Mouse (Mus musculus) inflammation-experienced regulatory T-cells, adult 16 weeks (primary cell): ENCODE measurements around the gene Ccdc106. TPM values are rescaled to one million over a fixed set of nuclear protein-coding genes. Genes with fewer than 3 reads are reported as not detected.

ENCODE experiments used
- polyA plus RNA-seq: library from polyadenylated mRNA; unstranded; fragments of 100-300 nt; shearing (Covaris generic); gene quantifications from one replicate; pipeline ENCODE4 v1.2.1, GENCODE M21; 2017

The Ccdc106 gene
- polyA plus RNA-seq = not detected

GRCm38 (mm10) chr7:5020000-5020681 is at the start of gene Ccdc106, which contains the start of gene Zfp865:
Ccdc106 (plus strand) TSS chr7:5020553.
Zfp865 (plus strand) TSS chr7:5020376.

DNA sequence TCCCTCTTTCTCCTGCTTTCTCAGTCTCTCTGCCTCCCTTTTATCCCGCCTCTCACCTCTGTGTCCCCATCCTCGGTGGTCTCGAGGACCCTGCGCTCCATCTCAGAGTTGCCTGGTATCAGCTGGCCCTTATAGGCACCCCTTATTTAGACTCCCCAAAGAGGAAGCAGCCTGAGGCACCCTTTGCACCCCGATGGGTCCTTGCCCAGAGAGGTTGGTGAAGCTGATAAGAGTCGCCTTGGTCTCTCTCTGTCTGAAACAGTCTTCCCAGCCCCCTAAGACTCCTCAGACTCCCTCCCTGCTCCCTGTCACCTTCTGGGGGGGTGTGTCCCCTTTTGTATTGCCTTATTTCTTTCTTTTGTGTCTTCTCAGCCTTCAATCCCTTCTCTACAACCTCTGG is 49.3 kb upstream of the Ccdc106 start, which contains the start of gene Sbk3:
Gene Sbk3 (minus strand): TSS at position 101 of the 400 bp plus-strand sequence.

GRCm38 (mm10) chr7:4996003-4996895 is 24.1 kb upstream of the Ccdc106 start, which contains the start of gene Zfp579:
Zfp579 (minus strand) TSS chr7:4996158.

DNA sequence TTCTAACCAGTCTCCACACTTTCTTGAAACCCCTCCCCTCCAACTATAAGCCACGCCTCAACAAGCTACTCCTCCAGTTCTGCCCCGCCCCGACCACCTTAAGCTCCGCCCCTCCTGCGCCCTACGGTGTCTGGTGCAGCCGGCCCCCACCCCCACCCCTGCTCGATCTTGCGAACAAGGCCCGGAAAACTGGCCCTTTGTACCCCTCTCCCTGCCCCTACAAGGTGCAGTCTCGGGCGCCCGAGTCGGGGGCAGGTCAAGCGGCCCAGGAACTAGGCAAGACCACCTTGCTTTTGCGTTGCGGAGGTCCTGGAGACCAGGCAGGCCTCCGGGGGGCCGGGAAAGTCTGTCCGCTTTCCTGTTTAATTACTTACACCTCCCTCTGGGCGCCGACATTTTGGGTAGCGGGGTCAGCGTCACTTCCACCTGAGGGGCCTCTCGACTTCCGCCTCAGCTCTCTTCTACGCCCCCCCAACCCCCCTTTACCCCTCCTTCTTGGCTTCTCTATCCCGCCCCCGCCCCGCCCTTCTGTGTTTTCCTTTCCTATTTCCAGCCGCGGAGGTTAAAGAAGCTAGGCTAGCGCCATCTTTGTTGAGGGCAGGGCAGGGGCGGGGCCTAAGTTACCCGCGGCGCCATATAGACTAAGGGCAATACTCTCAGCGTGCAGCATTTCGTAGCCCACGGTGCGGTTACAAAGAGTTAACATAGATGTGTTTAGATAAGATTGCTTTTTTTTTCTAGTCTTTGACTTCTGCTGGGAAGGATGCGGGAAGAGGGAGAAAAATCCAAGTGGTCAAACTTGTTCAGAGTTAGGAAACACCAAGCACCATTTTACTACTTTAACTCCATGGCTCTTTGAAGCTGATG is 5.9 kb upstream of the Ccdc106 start, which contains the start of the genes Zfp524 and Fiz1:
Gene Zfp524 (plus strand): TSS at position 165 of the 867 bp plus-strand sequence.
Gene Fiz1 (minus strand): TSS at position 447 of the 867 bp plus-strand sequence.

DNA sequence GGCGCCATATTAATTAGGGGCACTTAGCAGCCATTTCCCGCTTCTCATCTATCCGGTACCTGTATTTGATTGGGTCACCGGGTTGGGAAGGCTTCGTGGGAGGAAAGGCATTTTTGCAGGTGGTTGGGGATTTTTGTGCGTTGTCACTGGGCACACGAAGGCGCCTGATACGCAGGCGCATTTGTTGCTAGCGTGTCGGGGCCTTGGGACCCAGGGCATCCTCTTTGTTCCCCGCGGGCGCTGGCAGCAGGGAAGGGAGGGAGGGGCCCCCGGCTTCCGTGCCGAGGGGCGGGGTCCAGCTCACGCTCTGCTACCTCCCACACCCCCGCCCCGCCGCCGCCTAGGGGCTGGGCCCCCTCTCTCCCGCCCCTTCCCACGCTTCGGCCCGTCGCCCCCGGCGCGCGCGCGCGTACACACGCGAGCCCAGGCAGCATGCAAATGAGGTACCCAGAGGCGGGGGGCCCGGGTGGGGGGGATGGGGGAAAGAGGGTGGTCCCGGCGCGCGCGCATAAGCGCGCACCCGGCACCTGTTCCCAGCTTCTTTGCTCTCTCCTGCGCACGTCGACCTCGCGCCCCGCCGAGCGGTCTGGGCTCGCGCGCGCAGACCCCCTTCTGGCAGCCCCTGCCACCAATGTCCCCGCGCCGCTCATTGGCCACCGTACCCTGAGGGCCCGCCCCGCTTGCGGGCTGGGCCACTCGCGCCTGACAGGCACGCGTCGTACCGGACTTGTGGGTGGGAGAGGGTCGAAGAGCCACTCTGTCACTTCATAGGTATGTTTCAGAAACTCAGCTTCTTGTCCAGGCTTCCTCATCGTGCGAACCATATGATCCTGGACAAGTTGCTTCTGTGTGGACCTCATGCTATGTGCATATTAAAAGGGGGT is 5.0 kb upstream of the Ccdc106 start, which contains the start of gene Gm44973:
Gene Gm44973 (plus strand): TSS at position 379 of the 884 bp plus-strand sequence.

GRCm38 (mm10) chr7:5033818-5034217 is 13.5 kb downstream of the Ccdc106 start, which contains the start of gene 4632433K11Rik:
4632433K11Rik (plus strand) TSS chr7:5034118.

GRCm38 (mm10) chr7:5038109-5038732 is 17.9 kb downstream of the Ccdc106 start, which contains the start of gene Zfp784:
Zfp784 (minus strand) TSS chr7:5038446.

DNA sequence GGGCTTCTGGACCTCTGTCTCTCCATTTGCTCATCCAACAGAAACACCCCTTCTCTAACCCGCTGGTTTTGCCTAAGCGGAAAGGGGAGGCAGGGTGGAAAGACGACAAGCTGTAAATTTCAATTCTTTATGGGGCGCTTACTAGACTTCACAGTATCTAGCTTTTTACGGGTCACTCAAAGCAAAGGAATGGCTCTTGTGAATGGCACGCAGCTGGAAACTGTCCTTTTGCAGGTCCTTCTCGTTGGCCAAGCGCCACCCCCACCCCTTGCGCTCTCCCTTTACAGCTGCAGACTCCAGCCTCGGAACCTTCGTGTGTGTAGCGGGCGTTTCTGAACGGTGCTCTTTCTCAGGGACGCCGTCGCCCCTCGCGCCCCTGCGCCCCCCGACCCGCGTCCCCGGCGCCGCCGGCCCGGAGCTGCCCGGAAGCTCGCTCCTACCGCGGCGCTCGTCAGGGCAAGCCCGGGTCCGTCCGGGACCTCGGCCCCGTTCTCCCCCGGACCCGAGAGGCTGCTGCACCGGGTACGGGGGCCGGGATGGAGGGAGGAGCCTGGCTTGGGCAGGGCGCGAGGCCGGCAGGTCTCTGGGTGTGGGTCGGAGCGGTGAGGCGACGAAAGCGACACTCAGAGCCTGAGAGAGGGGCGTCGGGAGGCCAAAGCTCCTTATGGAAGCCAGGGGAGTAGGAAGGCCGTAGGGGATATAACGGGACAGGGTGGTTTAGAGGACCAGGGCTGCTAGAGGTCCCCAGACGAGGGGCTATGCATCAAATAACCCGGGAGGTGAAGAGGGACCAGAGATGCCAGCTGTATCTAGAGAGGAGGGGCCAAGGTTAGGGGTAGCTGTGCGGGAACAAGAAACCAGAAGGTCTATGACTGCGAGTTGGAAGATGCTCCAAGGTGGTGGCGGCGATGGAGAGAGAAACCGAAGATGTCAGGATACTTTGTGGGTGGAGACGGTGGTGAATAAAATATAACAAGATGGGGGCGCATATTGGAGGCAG is 31.1 kb downstream of the Ccdc106 start, which contains the start of gene Zfp580:
Gene Zfp580 (plus strand): TSS at position 346 of the 1,000 bp plus-strand sequence.

DNA sequence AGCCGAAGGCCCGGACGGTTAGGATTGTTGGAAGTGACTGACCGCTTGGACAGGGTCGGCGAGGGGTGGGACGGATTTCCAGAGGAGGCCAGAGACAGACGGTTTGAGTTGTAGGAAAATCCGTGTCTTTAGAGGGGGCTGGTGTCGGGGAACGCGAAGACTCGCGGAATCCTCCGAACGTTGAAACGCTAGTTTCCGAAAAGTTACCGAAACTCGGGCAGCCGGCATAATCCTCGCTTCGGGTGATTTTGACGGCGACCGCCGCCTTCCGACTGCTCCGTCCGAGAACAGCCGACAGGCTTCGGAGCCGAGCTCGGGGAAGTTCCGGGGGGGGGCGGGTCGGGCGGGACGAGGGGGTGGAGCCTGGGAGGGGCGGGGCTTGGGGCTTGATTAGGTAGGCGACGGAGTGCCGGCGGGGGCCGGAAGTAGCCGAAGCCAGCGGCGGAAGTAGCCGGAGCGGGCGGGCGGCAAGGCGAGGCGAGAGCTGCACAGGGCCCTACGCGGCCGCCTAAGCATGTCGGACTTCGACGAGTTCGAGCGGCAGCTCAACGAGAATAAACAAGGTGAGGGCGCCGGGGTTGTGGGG is 41.5 kb downstream of the Ccdc106 start, which contains the start of gene U2af2:
Gene U2af2 (plus strand): TSS at position 370 of the 586 bp plus-strand sequence.

DNA sequence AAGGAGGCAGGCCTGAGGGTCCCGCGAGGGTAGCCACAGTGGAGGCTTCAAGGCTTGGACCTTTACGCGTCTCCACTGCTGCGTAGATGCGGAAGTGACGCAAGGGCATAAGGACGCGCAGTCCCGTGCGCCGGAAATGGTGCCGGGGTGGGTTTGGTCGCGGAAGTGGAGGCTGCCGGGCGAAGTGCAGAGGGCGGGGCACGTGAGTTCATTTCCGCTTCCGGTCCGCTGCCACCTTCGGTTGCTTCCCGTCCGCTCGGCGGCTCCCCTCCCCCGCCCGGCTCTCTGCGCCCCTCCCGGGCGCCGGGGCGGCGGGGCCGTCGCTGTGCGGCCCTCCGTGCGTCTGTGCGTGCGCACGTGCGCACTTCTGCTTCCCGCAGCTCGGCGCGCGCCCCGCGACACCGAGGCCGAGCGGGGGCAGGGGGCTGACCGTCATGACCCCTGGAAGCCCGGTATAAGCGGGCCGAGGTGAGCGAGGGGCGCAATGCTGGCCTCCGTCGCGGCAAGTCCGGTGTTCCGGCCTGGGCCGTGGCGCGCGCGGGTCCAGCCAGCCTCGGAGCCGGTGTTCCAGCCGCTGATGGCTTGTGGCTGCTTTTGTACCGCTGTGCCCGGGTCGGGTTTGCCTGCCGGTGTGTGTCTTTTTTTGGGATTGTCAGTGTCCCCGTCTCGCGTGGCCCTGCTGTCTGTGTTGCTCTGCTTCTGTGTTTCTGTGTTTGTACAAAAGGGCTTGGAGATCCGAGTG is 59.8 kb downstream of the Ccdc106 start, which contains the start of gene Epn1:
Gene Epn1 (plus strand): TSS at position 226 of the 742 bp plus-strand sequence.

Other genes starting within 250 kb of the Ccdc106 start
- not detected for gene Fam71e2, start 249.3 kb upstream of the Ccdc106 start, polyA plus RNA-seq
- not detected for gene Il11, start 237.7 kb upstream of the Ccdc106 start, polyA plus RNA-seq
- gene Tmem190, start 237.6 kb upstream of the Ccdc106 start, polyA plus RNA-seq = not detected
- 0.45 TPM for gene Tmem238, start 230.9 kb upstream of the Ccdc106 start, polyA plus RNA-seq
- gene Rpl28, start 227.7 kb upstream of the Ccdc106 start, polyA plus RNA-seq = 275 TPM
- gene Ube2s, start 208.0 kb upstream of the Ccdc106 start, polyA plus RNA-seq = 111 TPM
- gene Shisa7, start 175.9 kb upstream of the Ccdc106 start, polyA plus RNA-seq = not detected
- 46.1 TPM for gene Isoc2b, start 150.3 kb upstream of the Ccdc106 start, polyA plus RNA-seq
- 0.68 TPM for gene Isoc2a, start 143.4 kb upstream of the Ccdc106 start, polyA plus RNA-seq
- gene Gm36210, start 114.0 kb upstream of the Ccdc106 start, polyA plus RNA-seq = not detected
- gene Zfp628, start 105.3 kb upstream of the Ccdc106 start, polyA plus RNA-seq = 0.94 TPM
- gene Nat14, start 98.5 kb upstream of the Ccdc106 start, polyA plus RNA-seq = 1.9 TPM
- gene Ssc5d, start 94.8 kb upstream of the Ccdc106 start, polyA plus RNA-seq = not detected
- 0.17 TPM for gene Sbk2, start 56.1 kb upstream of the Ccdc106 start, polyA plus RNA-seq
- gene Sbk3, start 49.4 kb upstream of the Ccdc106 start, polyA plus RNA-seq = not detected
- gene Zfp579, start 24.4 kb upstream of the Ccdc106 start, polyA plus RNA-seq = 17.6 TPM
- 36.2 TPM for gene Zfp524, start 6.1 kb upstream of the Ccdc106 start, polyA plus RNA-seq
- gene Fiz1, start 5.9 kb upstream of the Ccdc106 start, polyA plus RNA-seq = 45.0 TPM
- 10.5 TPM for gene Gm44973, start 5.1 kb upstream of the Ccdc106 start, polyA plus RNA-seq
- gene Zfp865, start 177 bp upstream of the Ccdc106 start, polyA plus RNA-seq = 12.2 TPM
- gene 4632433K11Rik, start 13.6 kb downstream of the Ccdc106 start, polyA plus RNA-seq = not detected
- 4.6 TPM for gene Zfp784, start 17.9 kb downstream of the Ccdc106 start, polyA plus RNA-seq
- gene Zfp580, start 31.0 kb downstream of the Ccdc106 start, polyA plus RNA-seq = 2.0 TPM
- 109 TPM for gene U2af2, start 41.6 kb downstream of the Ccdc106 start, polyA plus RNA-seq
- gene Epn1, start 59.7 kb downstream of the Ccdc106 start, polyA plus RNA-seq = 12.8 TPM
- not detected for gene Rfpl4, start 96.4 kb downstream of the Ccdc106 start, polyA plus RNA-seq
- not detected for gene Rasl2-9, start 105.4 kb downstream of the Ccdc106 start, polyA plus RNA-seq
- gene Vmn1r55, start 129.1 kb downstream of the Ccdc106 start, polyA plus RNA-seq = 0.12 TPM
- gene Vmn1r56, start 176.2 kb downstream of the Ccdc106 start, polyA plus RNA-seq = not detected
- gene Vmn1r57, start 197.9 kb downstream of the Ccdc106 start, polyA plus RNA-seq = not detected